Mouse (Mus musculus) CD8-positive naive resting alpha-beta T cell, adult 57 days (primary cell): Measurements from ENCODE around the gene Rps15a. TPM values are rescaled to one million over a fixed set of nuclear protein-coding genes. Genes with fewer than 3 reads are reported as not detected.

Source experiments
- total RNA-seq: library from RNA; stranded (reverse); gene quantifications from one replicate; pipeline ENCODE4 v1.2.4, GENCODE M21; 2023

The Rps15a gene
- total RNA-seq, result 3,761 TPM

DNA sequence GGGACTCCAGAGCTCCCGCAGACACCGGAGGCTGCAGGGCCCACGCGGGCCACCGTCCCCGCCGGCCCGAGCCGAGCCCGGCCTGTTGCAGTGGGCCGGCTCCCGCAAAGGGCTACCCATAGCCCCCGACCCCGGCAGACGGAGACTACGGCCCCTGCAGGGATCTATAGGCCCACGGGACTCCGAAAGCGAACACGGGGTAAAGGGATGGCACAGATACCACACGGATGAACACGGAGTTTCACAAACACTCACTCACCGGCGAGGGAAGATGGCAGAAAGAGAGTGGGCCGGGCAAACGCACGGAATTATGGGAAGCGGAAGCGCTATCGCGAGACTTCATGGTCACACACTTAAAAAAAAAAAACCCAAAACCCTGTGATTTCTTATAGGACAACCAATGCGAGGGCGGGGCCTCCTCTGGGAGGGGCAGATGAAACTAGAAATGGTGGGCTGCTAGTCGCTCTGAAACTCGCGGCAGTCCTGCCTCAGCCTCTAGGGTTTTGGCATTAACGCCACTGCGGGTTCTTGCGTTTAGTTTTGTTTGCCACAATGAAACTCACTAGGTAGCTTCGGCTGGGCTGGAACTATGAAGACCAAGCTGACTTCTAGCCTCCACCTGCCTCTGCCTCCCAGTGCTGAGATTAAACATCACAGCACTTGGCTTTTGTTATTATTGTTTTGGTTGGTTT lies at the start of gene Rps15a:
TSS of gene Rps15a (minus strand) at position 312 of the 692 bp plus-strand sequence.

DNA sequence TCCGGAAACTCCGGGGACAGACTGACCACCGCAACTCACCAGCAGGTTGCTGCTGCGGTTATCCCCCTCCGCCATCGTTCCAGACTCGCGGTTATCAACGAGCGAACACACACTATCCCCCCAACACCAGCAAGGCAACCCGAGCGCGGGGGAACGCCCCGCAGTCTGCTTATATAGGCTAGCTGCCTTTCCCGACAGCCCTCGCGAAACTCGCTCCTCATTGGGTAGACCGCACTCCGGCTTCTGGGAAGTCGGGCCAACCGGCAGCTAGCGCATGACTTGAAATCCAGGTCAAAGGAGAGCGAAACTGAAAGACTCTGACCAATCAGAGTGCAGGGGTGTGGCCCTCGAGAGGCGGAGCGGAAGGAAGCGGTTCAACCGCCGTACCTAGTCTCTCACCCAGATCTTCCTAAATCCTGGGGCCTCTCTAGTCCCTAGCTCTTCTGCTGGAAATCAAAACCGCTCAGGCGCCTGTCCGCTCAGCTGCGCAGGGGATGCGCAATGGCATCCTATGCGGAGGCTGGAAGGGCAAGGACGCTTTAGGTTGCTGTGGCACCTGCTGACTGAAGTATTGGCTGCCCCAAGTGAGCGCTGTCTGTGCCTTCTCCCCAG lies 13.5 kb upstream of the Rps15a start, which contains the start of gene Arl6ip1:
TSS of gene Arl6ip1 (minus strand) at position 233 of the 612 bp plus-strand sequence.

Other genes starting within 250 kb of the Rps15a start
- gene Arl6ip1, start 13.5 kb upstream of the Rps15a start, total RNA-seq, result 119 TPM
- gene Smg1, start 127.5 kb upstream of the Rps15a start, total RNA-seq, result 184 TPM